Mouse (Mus musculus): ENCODE data around the gene Gm38394. TPM values are rescaled to one million over a fixed set of nuclear protein-coding genes. Genes with fewer than 3 reads are reported as not detected.
"Not testable (repeated sequence)": the region's sequence is repeated elsewhere in the genome, so short reads cannot be mapped to it uniquely, and the experiment has no call there.

The Gm38394 gene
- 4.3 and 4.4 TPM in 2 replicates for polyA plus RNA-seq (2016; fragmentation: Nextera tagmentation; extraction: Ambion mirVana)

GRCm38 (mm10) chr1:133661203-133661933 is at the start of gene Gm38394:
TSS of gene Gm38394 (minus strand) at chr1:133661318.
- H3K27me3 ChIP-seq (ENCODE audit: poor library complexity, severe bottlenecking) = no peaks in the 10 kb centered on the region
- H3K9me3 ChIP-seq = no peaks in the 10 kb centered on the region
- WGBS = 3% methylated on average over 26 of the region's 26 CpGs
- DNase-seq (ENCODE audit: extremely low spot score, low spot score) = peak; percentile 94
- peaks cover 34% of the 10 kb centered on the region for H3K36me3 ChIP-seq (replicated peaks)
- H3K27ac ChIP-seq = peak within 1 kb of the TSS; percentile 96
- H3K4me3 ChIP-seq = peak within 1 kb of the TSS; percentile 84
- H3K4me1 ChIP-seq = peaks cover 33% of the 10 kb centered on the region

- Histone ChIP-seq H3K4me3 (no peak overlapping the region), H3K36me3 (replicated peaks) (peaks cover 3% of the 10 kb centered on the region), H3K27me3 (ENCODE audit: poor library complexity, severe bottlenecking) (no peaks in the 10 kb centered on the region), H3K4me1 (peaks cover 49% of the 10 kb centered on the region), H3K27ac (peak overlapping the region; percentile 25; the same call in 1 of the 2 replicates), H3K9me3 (no peaks in the 10 kb centered on the region)
- 55% methylated on average over 6 of the region's 6 CpGs for WGBS
- DNase-seq (ENCODE audit: extremely low spot score, low spot score) = no peak
Measured at GRCm38 (mm10) chr1:133710895-133711294, 49.8 kb upstream of the Gm38394 start.

GRCm38 (mm10) chr1:133709292-133709691 is 48.2 kb upstream of the Gm38394 start:
- 86% methylated on average over 3 of the region's 3 CpGs for WGBS
- peaks cover 3% of the 10 kb centered on the region for H3K36me3 ChIP-seq (replicated peaks)
- no peaks in the 10 kb centered on the region for H3K9me3 ChIP-seq
- H3K4me1 ChIP-seq = peaks cover 47% of the 10 kb centered on the region
- H3K27me3 ChIP-seq (ENCODE audit: poor library complexity, severe bottlenecking) = no peaks in the 10 kb centered on the region
- no peak overlapping the region for H3K4me3 ChIP-seq
- H3K27ac ChIP-seq = peak overlapping the region; percentile 44
- DNase-seq (ENCODE audit: extremely low spot score, low spot score) = no peak

- H3K4me1 ChIP-seq; H3K4me3 ChIP-seq; H3K27ac ChIP-seq; H3K36me3 ChIP-seq (replicated peaks); H3K9me3 ChIP-seq; DNase-seq (ENCODE audit: extremely low spot score, low spot score); H3K27me3 ChIP-seq (ENCODE audit: poor library complexity, severe bottlenecking): not testable (repeated sequence)
- whole genome bisulfite sequencing = 16% methylated on average over 1 of the region's 2 CpGs
Measured at GRCm38 (mm10) chr1:133701824-133702223, 40.7 kb upstream of the Gm38394 start.

- no peaks in the 10 kb centered on the region for H3K9me3 ChIP-seq
- H3K4me3 ChIP-seq = no peak overlapping the region
- no peaks in the 10 kb centered on the region for H3K36me3 ChIP-seq (replicated peaks)
- H3K4me1 ChIP-seq = peaks cover 34% of the 10 kb centered on the region
- WGBS = 94% methylated on average over 12 of the region's 12 CpGs
- no peak overlapping the region for H3K27ac ChIP-seq
- H3K27me3 ChIP-seq (ENCODE audit: poor library complexity, severe bottlenecking) = no peaks in the 10 kb centered on the region
- DNase-seq (ENCODE audit: extremely low spot score, low spot score) = no peak
Measured at GRCm38 (mm10) chr1:133697935-133698620, 37.0 kb upstream of the Gm38394 start.

GRCm38 (mm10) chr1:133695901-133696300 is 34.8 kb upstream of the Gm38394 start:
- peaks cover 44% of the 10 kb centered on the region for H3K4me1 ChIP-seq
- no peaks in the 10 kb centered on the region for H3K9me3 ChIP-seq
- 54% methylated on average over 7 of the region's 7 CpGs for WGBS
- no peaks in the 10 kb centered on the region for H3K36me3 ChIP-seq (replicated peaks)
- H3K4me3 ChIP-seq = no peak overlapping the region
- no peak for DNase-seq (ENCODE audit: extremely low spot score, low spot score)
- no peaks in the 10 kb centered on the region for H3K27me3 ChIP-seq (ENCODE audit: poor library complexity, severe bottlenecking)
- H3K27ac ChIP-seq = peak overlapping the region; percentile 72

GRCm38 (mm10) chr1:133694876-133695275 is 33.8 kb upstream of the Gm38394 start:
- WGBS = 89% methylated on average over 1 of the region's 1 CpGs
- DNase-seq (ENCODE audit: extremely low spot score, low spot score) = no peak
- H3K27me3 ChIP-seq (ENCODE audit: poor library complexity, severe bottlenecking) = no peaks in the 10 kb centered on the region
- peaks cover 48% of the 10 kb centered on the region for H3K4me1 ChIP-seq
- H3K9me3 ChIP-seq = no peaks in the 10 kb centered on the region
- H3K27ac ChIP-seq = peak overlapping the region; percentile 72
- no peaks in the 10 kb centered on the region for H3K36me3 ChIP-seq (replicated peaks)
- no peak overlapping the region for H3K4me3 ChIP-seq

- no peak for DNase-seq (ENCODE audit: extremely low spot score, low spot score)
- no peaks in the 10 kb centered on the region for H3K9me3 ChIP-seq
- H3K27ac ChIP-seq = peak overlapping the region; percentile 72
- no peaks in the 10 kb centered on the region for H3K36me3 ChIP-seq (replicated peaks)
- no peak overlapping the region for H3K4me3 ChIP-seq
- H3K27me3 ChIP-seq (ENCODE audit: poor library complexity, severe bottlenecking) = no peaks in the 10 kb centered on the region
- 0% methylated on average over 1 of the region's 1 CpGs for WGBS
- H3K4me1 ChIP-seq = peaks cover 51% of the 10 kb centered on the region
Measured at GRCm38 (mm10) chr1:133694301-133694700, 33.2 kb upstream of the Gm38394 start.

- no peaks in the 10 kb centered on the region for H3K36me3 ChIP-seq (replicated peaks)
- WGBS = 63% methylated on average over 11 of the region's 11 CpGs
- DNase-seq (ENCODE audit: extremely low spot score, low spot score) = no peak
- H3K27ac ChIP-seq = peak overlapping the region; percentile 72
- no peak overlapping the region for H3K4me3 ChIP-seq
- no peaks in the 10 kb centered on the region for H3K9me3 ChIP-seq
- no peaks in the 10 kb centered on the region for H3K27me3 ChIP-seq (ENCODE audit: poor library complexity, severe bottlenecking)
- peaks cover 52% of the 10 kb centered on the region for H3K4me1 ChIP-seq
Measured at GRCm38 (mm10) chr1:133693536-133694114, 32.5 kb upstream of the Gm38394 start.

GRCm38 (mm10) chr1:133692195-133692594 is 31.1 kb upstream of the Gm38394 start:
- H3K9me3 ChIP-seq = no peaks in the 10 kb centered on the region
- no peaks in the 10 kb centered on the region for H3K27me3 ChIP-seq (ENCODE audit: poor library complexity, severe bottlenecking)
- no peak for DNase-seq (ENCODE audit: extremely low spot score, low spot score)
- H3K4me1 ChIP-seq = peaks cover 54% of the 10 kb centered on the region
- H3K36me3 ChIP-seq (replicated peaks) = no peaks in the 10 kb centered on the region
- 44% methylated on average over 4 of the region's 4 CpGs for WGBS
- H3K4me3 ChIP-seq = no peak overlapping the region
- peak overlapping the region; percentile 35; the same call in 1 of the 2 replicates for H3K27ac ChIP-seq

- H3K27me3 ChIP-seq (ENCODE audit: poor library complexity, severe bottlenecking) = no peaks in the 10 kb centered on the region
- H3K4me3 ChIP-seq = no peak overlapping the region
- H3K27ac ChIP-seq = no peak overlapping the region
- no peaks in the 10 kb centered on the region for H3K9me3 ChIP-seq
- no peak for DNase-seq (ENCODE audit: extremely low spot score, low spot score)
- WGBS = 98% methylated on average over 6 of the region's 6 CpGs
- peaks cover 48% of the 10 kb centered on the region for H3K4me1 ChIP-seq
- H3K36me3 ChIP-seq (replicated peaks) = no peaks in the 10 kb centered on the region
Measured at GRCm38 (mm10) chr1:133691046-133691445, 29.9 kb upstream of the Gm38394 start.

GRCm38 (mm10) chr1:133689897-133690296 is 28.8 kb upstream of the Gm38394 start, which contains the start of gene Lax1:
TSS of gene Lax1 (minus strand) at chr1:133690108.
- 54% methylated on average over 6 of the region's 6 CpGs for WGBS
- Histone ChIP-seq H3K4me1 (peaks cover 36% of the 10 kb centered on the region), H3K36me3 (replicated peaks) (no peaks in the 10 kb centered on the region), H3K27me3 (ENCODE audit: poor library complexity, severe bottlenecking) (no peaks in the 10 kb centered on the region), H3K27ac (no peak within 1 kb of the TSS), H3K9me3 (no peaks in the 10 kb centered on the region), H3K4me3 (no peak within 1 kb of the TSS)
- DNase-seq (ENCODE audit: extremely low spot score, low spot score) = no peak

- WGBS = 80% methylated on average over 7 of the region's 7 CpGs
Measured at GRCm38 (mm10) chr1:133688301-133688700, 27.2 kb upstream of the Gm38394 start.

More at GRCm38 (mm10) chr1:133688301-133688700, 27.2 kb upstream of the Gm38394 start:
- no peaks in the 10 kb centered on the region for H3K27me3 ChIP-seq (ENCODE audit: poor library complexity, severe bottlenecking)
- H3K9me3 ChIP-seq = no peaks in the 10 kb centered on the region
- H3K4me3 ChIP-seq = no peak overlapping the region
- DNase-seq (ENCODE audit: extremely low spot score, low spot score) = no peak
- H3K27ac ChIP-seq = no peak overlapping the region
- no peaks in the 10 kb centered on the region for H3K36me3 ChIP-seq (replicated peaks)
- peaks cover 21% of the 10 kb centered on the region for H3K4me1 ChIP-seq
